Mouse (Mus musculus): ENCODE results near the gene Ccdc9b. TPM values are rescaled to one million over a fixed set of nuclear protein-coding genes. Genes with fewer than 3 reads are reported as not detected.

Ccdc9b gene
- polyA plus RNA-seq, 1 experiment from 2014 or later = 2.2 TPM

GRCm38 (mm10) chr2:118729194-118729593, 33.3 kb downstream of the Ccdc9b start:
- 19% methylated on average over 4 of the region's 4 CpGs for WGBS
- peaks cover 31% of the 10 kb centered on the region for H3K4me1 ChIP-seq
- H3K9me3 ChIP-seq = no peaks in the 10 kb centered on the region
- no peak overlapping the region for H3K4me2 ChIP-seq
- peaks cover 57% of the 10 kb centered on the region for H3K27me3 ChIP-seq (replicated peaks)
- no peak overlapping the region for H3K4me3 ChIP-seq
- H3K9ac ChIP-seq = peak overlapping the region; percentile 45
- peak overlapping the region; percentile 62 for H3K27ac ChIP-seq (replicated peaks)
- no peak for ATAC-seq (ENCODE audit: extremely low read depth, insufficient number of reproducible peaks, low FRiP score, low TSS enrichment)
- H3K36me3 ChIP-seq = no peaks in the 10 kb centered on the region

GRCm38 (mm10) chr2:118728337-118728736, 34.1 kb downstream of the Ccdc9b start, which contains the start of gene Plcb2:
Plcb2 (minus strand) TSS chr2:118728438.
- Histone ChIP-seq H3K27ac (replicated peaks) (peak within 1 kb of the TSS; percentile 62), H3K4me3 (no peak within 1 kb of the TSS)

GRCm38 (mm10) chr2:118727911-118728310, 34.5 kb downstream of the Ccdc9b start:
- 25% methylated on average over 9 of the region's 9 CpGs for WGBS
- Histone ChIP-seq H3K9ac (0 out of 2 replicates have a peak overlapping the region, but pooled peaks have one; percentile 17), H3K27me3 (replicated peaks) (peaks cover 52% of the 10 kb centered on the region)

More at GRCm38 (mm10) chr2:118728337-118728736, 34.1 kb downstream of the Ccdc9b start, which contains the start of gene Plcb2:
- no peak for ATAC-seq (ENCODE audit: extremely low read depth, insufficient number of reproducible peaks, low FRiP score, low TSS enrichment)
- Histone ChIP-seq H3K9me3 (no peaks in the 10 kb centered on the region), H3K9ac (peak within 1 kb of the TSS; percentile 45), H3K36me3 (no peaks in the 10 kb centered on the region), H3K4me1 (peaks cover 33% of the 10 kb centered on the region), H3K4me2 (peak within 1 kb of the TSS; percentile 42), H3K27me3 (replicated peaks) (peaks cover 57% of the 10 kb centered on the region)
- 18% methylated on average over 7 of the region's 7 CpGs for WGBS

DNA sequence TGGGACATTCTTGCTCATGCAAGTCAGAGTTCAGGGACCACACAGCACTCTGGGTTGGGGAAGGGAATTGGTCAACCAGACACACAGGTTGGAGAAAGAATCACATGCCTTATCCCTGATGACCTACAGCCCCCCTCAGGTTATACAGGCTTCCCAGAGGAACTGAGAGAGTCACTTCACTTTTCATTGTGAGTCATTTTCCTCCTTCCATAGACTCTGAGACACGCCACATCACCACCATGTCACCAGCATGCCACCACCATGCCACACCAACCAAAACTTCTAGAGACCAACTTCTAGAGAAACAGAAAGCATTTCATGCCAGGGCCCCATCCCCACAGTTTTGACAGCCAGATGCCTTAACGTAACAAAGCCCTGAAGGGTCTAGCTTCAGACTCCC, 35.6 kb downstream of the Ccdc9b start:
- no peak overlapping the region for H3K27ac ChIP-seq (replicated peaks)
- no peak overlapping the region for H3K4me2 ChIP-seq
- ATAC-seq (ENCODE audit: extremely low read depth, insufficient number of reproducible peaks, low FRiP score, low TSS enrichment) = no peak
- no peaks in the 10 kb centered on the region for H3K36me3 ChIP-seq
- H3K27me3 ChIP-seq (replicated peaks) = peaks cover 50% of the 10 kb centered on the region
- WGBS = 81% methylated on average over 2 of the region's 2 CpGs
- peaks cover 40% of the 10 kb centered on the region for H3K4me1 ChIP-seq
- H3K4me3 ChIP-seq = no peak overlapping the region
- H3K9ac ChIP-seq = no peak overlapping the region
- no peaks in the 10 kb centered on the region for H3K9me3 ChIP-seq

More at GRCm38 (mm10) chr2:118727911-118728310, 34.5 kb downstream of the Ccdc9b start:
- Histone ChIP-seq H3K4me1 (peaks cover 37% of the 10 kb centered on the region), H3K4me2 (peak overlapping the region; percentile 42), H3K4me3 (no peak overlapping the region), H3K9me3 (no peaks in the 10 kb centered on the region), H3K36me3 (no peaks in the 10 kb centered on the region), H3K27ac (replicated peaks) (no peak overlapping the region)
- no peak for ATAC-seq (ENCODE audit: extremely low read depth, insufficient number of reproducible peaks, low FRiP score, low TSS enrichment)

- Histone ChIP-seq H3K9me3 (no peaks in the 10 kb centered on the region), H3K36me3 (no peaks in the 10 kb centered on the region), H3K4me2 (no peak overlapping the region), H3K4me1 (peaks cover 40% of the 10 kb centered on the region), H3K27me3 (replicated peaks) (peaks cover 41% of the 10 kb centered on the region; the same call in 1 of the 2 replicates), H3K9ac (no peak overlapping the region), H3K27ac (replicated peaks) (no peak overlapping the region), H3K4me3 (no peak overlapping the region)
- no peak for ATAC-seq (ENCODE audit: extremely low read depth, insufficient number of reproducible peaks, low FRiP score, low TSS enrichment)
- 78% methylated on average over 4 of the region's 4 CpGs for WGBS
Observed at GRCm38 (mm10) chr2:118725511-118725910, 37.0 kb downstream of the Ccdc9b start.

- 69% methylated on average over 15 of the region's 15 CpGs for WGBS
- H3K4me2 ChIP-seq = no peak overlapping the region
- no peaks in the 10 kb centered on the region for H3K9me3 ChIP-seq
- H3K9ac ChIP-seq = no peak overlapping the region
- no peak for ATAC-seq (ENCODE audit: extremely low read depth, insufficient number of reproducible peaks, low FRiP score, low TSS enrichment)
- H3K4me3 ChIP-seq = no peak overlapping the region
- H3K36me3 ChIP-seq = no peaks in the 10 kb centered on the region
- peaks cover 24% of the 10 kb centered on the region for H3K4me1 ChIP-seq
- H3K27me3 ChIP-seq (replicated peaks) = peaks cover 41% of the 10 kb centered on the region; the same call in 1 of the 2 replicates
- no peak overlapping the region for H3K27ac ChIP-seq (replicated peaks)
Observed at GRCm38 (mm10) chr2:118723693-118724486, 38.6 kb downstream of the Ccdc9b start.

GRCm38 (mm10) chr2:118716677-118717076, 45.8 kb downstream of the Ccdc9b start:
- peak; percentile 62 for ATAC-seq (ENCODE audit: extremely low read depth, insufficient number of reproducible peaks, low FRiP score, low TSS enrichment)
- 33% methylated on average over 5 of the region's 5 CpGs for WGBS
- Histone ChIP-seq H3K27me3 (replicated peaks) (peaks cover 29% of the 10 kb centered on the region), H3K4me1 (peaks cover 40% of the 10 kb centered on the region), H3K36me3 (no peaks in the 10 kb centered on the region), H3K27ac (replicated peaks) (peak overlapping the region; percentile 92), H3K9ac (no peak overlapping the region), H3K4me2 (peak overlapping the region; percentile 8; the same call in 1 of the 2 replicates), H3K4me3 (no peak overlapping the region), H3K9me3 (no peaks in the 10 kb centered on the region)

DNA sequence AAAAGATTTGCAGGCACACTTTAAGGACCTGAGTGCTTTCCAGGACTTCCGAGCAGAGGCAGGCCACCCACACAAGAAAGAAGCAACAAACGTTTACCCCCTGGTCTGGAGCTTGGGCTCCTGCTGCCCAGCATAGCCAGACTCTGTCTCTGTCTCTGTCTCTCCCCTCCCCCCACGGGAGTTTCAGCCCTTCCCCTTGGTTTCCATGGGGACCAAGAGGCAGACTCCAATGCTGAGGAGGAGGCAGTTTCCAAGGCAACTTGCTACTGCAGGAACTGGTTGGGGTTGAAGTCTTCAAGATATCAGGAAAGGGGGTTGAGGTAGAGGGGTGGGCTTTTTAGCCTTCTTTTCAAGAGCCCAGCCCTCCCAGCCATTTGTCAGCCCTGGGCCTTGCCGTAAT, 48.2 kb downstream of the Ccdc9b start:
- Histone ChIP-seq H3K36me3 (no peaks in the 10 kb centered on the region), H3K4me3 (no peak overlapping the region), H3K27ac (replicated peaks) (no peak overlapping the region), H3K9me3 (no peaks in the 10 kb centered on the region), H3K9ac (no peak overlapping the region), H3K4me2 (no peak overlapping the region), H3K4me1 (peaks cover 65% of the 10 kb centered on the region), H3K27me3 (replicated peaks) (peaks cover 49% of the 10 kb centered on the region)
- ATAC-seq (ENCODE audit: extremely low read depth, insufficient number of reproducible peaks, low FRiP score, low TSS enrichment) = no peak
- 55% methylated on average over 4 of the region's 4 CpGs for WGBS

DNA sequence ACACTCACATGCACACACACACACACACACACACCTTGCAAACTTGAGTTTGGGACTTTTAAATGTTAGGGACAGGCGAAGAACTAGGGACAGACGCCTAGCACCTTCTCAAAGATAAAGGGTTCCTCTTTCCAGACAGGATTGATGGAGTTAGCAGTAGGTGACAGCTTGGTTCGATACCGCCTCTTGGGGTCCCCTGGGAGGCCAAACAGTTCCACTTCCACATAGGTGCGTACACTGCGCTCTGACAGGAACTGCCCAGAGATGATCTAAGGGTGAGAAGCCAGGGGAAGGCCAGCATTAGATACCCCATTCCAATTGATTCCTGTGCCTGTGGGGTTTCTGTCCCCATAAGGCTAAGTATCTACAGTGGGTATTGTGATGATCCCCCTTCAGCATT, 48.8 kb downstream of the Ccdc9b start:
- H3K9me3 ChIP-seq = no peaks in the 10 kb centered on the region
- H3K4me1 ChIP-seq = peaks cover 65% of the 10 kb centered on the region
- no peak overlapping the region for H3K4me3 ChIP-seq
- no peaks in the 10 kb centered on the region for H3K36me3 ChIP-seq
- peaks cover 55% of the 10 kb centered on the region for H3K27me3 ChIP-seq (replicated peaks)
- no peak overlapping the region for H3K9ac ChIP-seq
- no peak overlapping the region for H3K4me2 ChIP-seq
- no peak overlapping the region for H3K27ac ChIP-seq (replicated peaks)
- 84% methylated on average over 6 of the region's 6 CpGs for WGBS
- no peak for ATAC-seq (ENCODE audit: extremely low read depth, insufficient number of reproducible peaks, low FRiP score, low TSS enrichment)

- no peak overlapping the region for H3K27ac ChIP-seq (replicated peaks)
Observed at GRCm38 (mm10) chr2:118711038-118711494, 51.4 kb downstream of the Ccdc9b start.

GRCm38 (mm10) chr2:118709655-118710221, 52.7 kb downstream of the Ccdc9b start:
- ATAC-seq (ENCODE audit: extremely low read depth, insufficient number of reproducible peaks, low FRiP score, low TSS enrichment) = no peak
- Histone ChIP-seq H3K4me2 (no peak overlapping the region), H3K36me3 (no peaks in the 10 kb centered on the region), H3K9me3 (no peaks in the 10 kb centered on the region), H3K9ac (no peak overlapping the region), H3K4me1 (peaks cover 50% of the 10 kb centered on the region), H3K27me3 (replicated peaks) (peaks cover 94% of the 10 kb centered on the region), H3K27ac (replicated peaks) (no peak overlapping the region), H3K4me3 (no peak overlapping the region)
- 44% methylated on average over 4 of the region's 4 CpGs for WGBS

More at GRCm38 (mm10) chr2:118711038-118711494, 51.4 kb downstream of the Ccdc9b start:
- no peaks in the 10 kb centered on the region for H3K9me3 ChIP-seq
- 2% methylated on average over 36 of the region's 36 CpGs for WGBS
- H3K27me3 ChIP-seq (replicated peaks) = peaks cover 81% of the 10 kb centered on the region
- peaks cover 55% of the 10 kb centered on the region for H3K4me1 ChIP-seq
- no peaks in the 10 kb centered on the region for H3K36me3 ChIP-seq
- H3K4me2 ChIP-seq = peak overlapping the region; percentile 90
- H3K4me3 ChIP-seq = peak overlapping the region; percentile 50
- ATAC-seq (ENCODE audit: extremely low read depth, insufficient number of reproducible peaks, low FRiP score, low TSS enrichment) = no peak
- peak overlapping the region; percentile 79 for H3K9ac ChIP-seq
